Mouse (Mus musculus) midbrain, postnatal 0 days (tissue): ENCODE data around the gene Disp2. TPM values are rescaled to one million over a fixed set of nuclear protein-coding genes. Genes with fewer than 3 reads are reported as not detected.

Experiments used
- ATAC-seq: fragments of 200-750 bp; cut with Nextera tagmentation; 2 replicates; pipeline ENCODE4 v1.8.0; 2017; ENCODE audit warnings: moderate number of reproducible peaks, mild to moderate bottlenecking, moderate TSS enrichment, moderate library complexity; ENCODE audit not compliant: low FRiP score
- DNase-seq: peaks from one replicate; pipeline ENCODE4 v3.0.0-alpha.2; 2015; ENCODE audit warnings: low spot score
- H3K27ac ChIP-seq: fragments of 300-500 bp; sonication (generic); 2 replicates; pipeline ENCODE4 v1.5.1; 2014; ENCODE audit warnings: low read depth, mild to moderate bottlenecking, low read length, mixed read lengths
- H3K27me3 ChIP-seq: fragments of 300-500 bp; sonication (generic); 2 replicates; pipeline ENCODE4 v1.6.1; 2014; ENCODE audit warnings: low read length, control low read depth, mixed read lengths; ENCODE audit not compliant: insufficient read depth
- H3K36me3 ChIP-seq: fragments of 300-500 bp; sonication (generic); 2 replicates; pipeline ENCODE4 v1.6.1; 2014; ENCODE audit warnings: low read length, control low read depth, mixed read lengths; ENCODE audit not compliant: insufficient read depth
- H3K4me1 ChIP-seq: fragments of 300-500 bp; sonication (generic); 2 replicates; pipeline ENCODE4 v1.6.1; 2014; ENCODE audit warnings: mild to moderate bottlenecking, control low read depth, antibody characterized with exemption, low read length, mixed read lengths; ENCODE audit not compliant: insufficient read depth
- H3K4me2 ChIP-seq: fragments of 300-500 bp; sonication (generic); 2 replicates; pipeline ENCODE4 v1.6.1; 2014; ENCODE audit warnings: low read depth, mild to moderate bottlenecking, low read length, mixed read lengths; ENCODE audit not compliant: poor library complexity, severe bottlenecking
- H3K4me3 ChIP-seq: fragments of 300-500 bp; sonication (generic); 2 replicates; pipeline ENCODE4 v1.5.1; 2014; ENCODE audit warnings: low read depth, mild to moderate bottlenecking, low read length, moderate library complexity
- H3K9ac ChIP-seq: fragments of 300-500 bp; sonication (generic); replicated peaks from 2 replicates; pipeline ENCODE4 v1.6.1; 2014; ENCODE audit warnings: mild to moderate bottlenecking, low read length, moderate library complexity, mixed read lengths; ENCODE audit not compliant: poor library complexity, severe bottlenecking
- H3K9me3 ChIP-seq: fragments of 300-500 bp; sonication (generic); 2 replicates; pipeline ENCODE4 v1.6.1; 2016; ENCODE audit warnings: low read length, control low read depth
- CTCF ChIP-seq: IDR thresholded peaks from 2 replicates; pipeline ENCODE4 v1.5.1; 2016; ENCODE audit warnings: antibody characterized with exemption, mild to moderate bottlenecking
- WGBS: fragments of 180-500 bp; shearing (Covaris S2); extraction: QIAGEN DNeasy Blood & Tissue Kit; methylation state at CpG from one replicate; pipeline ENCODE4 v1.1.7; 2014; 5-methylcytosine and 5-hydroxymethylcytosine counted together
- polyA plus RNA-seq: library from polyadenylated mRNA; unstranded; fragments of >200 nt; fragmentation: Nextera tagmentation; extraction: Ambion mirVana; gene quantifications from 2 replicates; pipeline ENCODE4 v1.2.1, GENCODE M21; 2015
- total RNA-seq: library from RNA; depleted of rRNA; stranded (reverse); fragments of >200 nt; gene quantifications from 2 replicates; pipeline ENCODE4 v1.2.3, GENCODE M21; 2014

Disp2 gene
- total and polyA plus RNA-seq, 2 experiments from 2014 or later = 72.6 to 201 TPM

- Histone ChIP-seq H3K4me1 (0 out of 2 replicates have a peak, but pooled peaks cover 5% of the 10 kb centered on the region), H3K27me3 (no peaks in the 10 kb centered on the region), H3K4me3 (no peak overlapping the region), H3K9me3 (no peaks in the 10 kb centered on the region), H3K4me2 (no peak overlapping the region), H3K36me3 (peaks cover 20% of the 10 kb centered on the region), H3K27ac (no peak overlapping the region), H3K9ac (no peak overlapping the region)
- ATAC-seq = no peak
- DNase-seq = no peak
- 63% methylated on average over 5 of the region's 5 CpGs for WGBS
- TF ChIP-seq CTCF = no peak
Measured at GRCm38 (mm10) chr2:118783093-118783492, 3.6 kb downstream of the Disp2 start.

GRCm38 (mm10) chr2:118783663-118784062, 4.1 kb downstream of the Disp2 start:
- peaks cover 23% of the 10 kb centered on the region for H3K36me3 ChIP-seq
- H3K4me2 ChIP-seq = no peak overlapping the region
- H3K4me1 ChIP-seq = 0 out of 2 replicates have a peak, but pooled peaks cover 5% of the 10 kb centered on the region
- H3K4me3 ChIP-seq = no peak overlapping the region
- no peak for TF ChIP-seq CTCF
- DNase-seq (no peak), ATAC-seq (no peak)
- no peak overlapping the region for H3K27ac ChIP-seq
- WGBS = 87% methylated on average over 7 of the region's 7 CpGs
- H3K9ac ChIP-seq = no peak overlapping the region
- H3K27me3 ChIP-seq = no peaks in the 10 kb centered on the region
- no peaks in the 10 kb centered on the region for H3K9me3 ChIP-seq

- Histone ChIP-seq H3K36me3 (peaks cover 42% of the 10 kb centered on the region), H3K9ac (no peak overlapping the region), H3K27ac (no peak overlapping the region), H3K4me1 (no peaks in the 10 kb centered on the region), H3K27me3 (no peaks in the 10 kb centered on the region), H3K9me3 (no peaks in the 10 kb centered on the region), H3K4me3 (no peak overlapping the region), H3K4me2 (no peak overlapping the region)
- 86% methylated on average over 5 of the region's 5 CpGs for WGBS
- TF ChIP-seq CTCF = no peak
- ATAC-seq (no peak), DNase-seq (no peak)
Measured at GRCm38 (mm10) chr2:118786525-118786924, 7.0 kb downstream of the Disp2 start.

GRCm38 (mm10) chr2:118789501-118789900, 10.0 kb downstream of the Disp2 start:
- Histone ChIP-seq H3K27me3 (no peaks in the 10 kb centered on the region), H3K4me3 (no peak overlapping the region), H3K4me1 (no peaks in the 10 kb centered on the region), H3K9ac (no peak overlapping the region), H3K27ac (no peak overlapping the region), H3K9me3 (no peaks in the 10 kb centered on the region), H3K4me2 (no peak overlapping the region), H3K36me3 (peaks cover 60% of the 10 kb centered on the region)
- peak; percentile 79 for DNase-seq
- 86% methylated on average over 11 of the region's 11 CpGs for WGBS
- TF ChIP-seq CTCF = no peak
- no peak for ATAC-seq

- Histone ChIP-seq H3K4me3 (no peak overlapping the region), H3K27ac (no peak overlapping the region), H3K9me3 (no peaks in the 10 kb centered on the region), H3K4me1 (no peaks in the 10 kb centered on the region), H3K27me3 (no peaks in the 10 kb centered on the region), H3K36me3 (peaks cover 60% of the 10 kb centered on the region), H3K4me2 (peak overlapping the region; percentile 2; the same call in 1 of the 2 replicates), H3K9ac (no peak overlapping the region)
- ATAC-seq = no peak
- DNase-seq = no peak
- 49% methylated on average over 12 of the region's 12 CpGs for WGBS
- no peak for TF ChIP-seq CTCF
Measured at GRCm38 (mm10) chr2:118790221-118790550, 10.7 kb downstream of the Disp2 start.

- Histone ChIP-seq H3K4me2 (peak overlapping the region; percentile 2; the same call in 1 of the 2 replicates), H3K4me3 (no peak overlapping the region), H3K27ac (no peak overlapping the region), H3K27me3 (no peaks in the 10 kb centered on the region), H3K9ac (no peak overlapping the region), H3K9me3 (no peaks in the 10 kb centered on the region), H3K4me1 (no peaks in the 10 kb centered on the region), H3K36me3 (peaks cover 60% of the 10 kb centered on the region)
- peak; percentile 71; the same call in 1 of the 2 replicates for TF ChIP-seq CTCF
- 27% methylated on average over 44 of the region's 44 CpGs for WGBS
- DNase-seq = peak; percentile 77
- ATAC-seq = peak; percentile 67
Measured at GRCm38 (mm10) chr2:118790551-118791525, 11.3 kb downstream of the Disp2 start.
